Mouse (Mus musculus): ENCODE data around the gene Arhgap33. TPM values are rescaled to one million over a fixed set of nuclear protein-coding genes. Genes with fewer than 3 reads are reported as not detected.

The Arhgap33 gene
- polyA plus RNA-seq, 2 experiments = 1.3 to 7.1 TPM

GRCm38 (mm10) chr7:30558656-30559442 lies 24.0 kb upstream of the Arhgap33 start:
- peak overlapping the region; percentile 78 for H3K27ac ChIP-seq
- ATAC-seq (ENCODE audit: insufficient read depth) (peak; percentile 42; the same call in 1 of the 2 replicates), DNase-seq (ENCODE audit: low read depth in 3 of 3, low spot score in 3 of 3) (peak in 2 of 3 experiments; percentile 30 to 58)
- no peak for TF ChIP-seq EP300 (IDR thresholded peaks at IDR 0.05; ENCODE audit: low read depth)
- TF ChIP-seq CTCF (IDR thresholded peaks at IDR 0.05; ENCODE audit: low read depth) = peak; percentile 25; the same call in 1 of the 2 replicates
- peak overlapping the region; percentile 83 to 90 for H3K4me3 ChIP-seq (ENCODE audit: insufficient read depth in 1 of 2, low read depth in 2 of 2, low read length in 2 of 2)
- 8% methylated on average over 12 of the region's 12 CpGs for WGBS (ENCODE audit: insufficient replicate concordance)
- H3K9me3 ChIP-seq (ENCODE audit: control insufficient read depth, low read length) = no peaks in the 10 kb centered on the region
- H3K36me3 ChIP-seq (replicated peaks; ENCODE audit: control insufficient read depth, insufficient read depth, low read depth) = peaks cover 19% of the 10 kb centered on the region
- peaks cover 12 to 15% of the 10 kb centered on the region in 2 experiments for H3K4me1 ChIP-seq (replicated peaks; ENCODE audit: control insufficient read depth in 2 of 2, insufficient read depth in 2 of 2, low read length in 1 of 2)
- no peaks in the 10 kb centered on the region for H3K27me3 ChIP-seq (ENCODE audit: control insufficient read depth, insufficient read depth, low read length)
- H3K4me2 ChIP-seq (ENCODE audit: low read depth) = peak overlapping the region; percentile 92
- H3K9ac ChIP-seq (replicated peaks) = peak overlapping the region; percentile 77

DNA sequence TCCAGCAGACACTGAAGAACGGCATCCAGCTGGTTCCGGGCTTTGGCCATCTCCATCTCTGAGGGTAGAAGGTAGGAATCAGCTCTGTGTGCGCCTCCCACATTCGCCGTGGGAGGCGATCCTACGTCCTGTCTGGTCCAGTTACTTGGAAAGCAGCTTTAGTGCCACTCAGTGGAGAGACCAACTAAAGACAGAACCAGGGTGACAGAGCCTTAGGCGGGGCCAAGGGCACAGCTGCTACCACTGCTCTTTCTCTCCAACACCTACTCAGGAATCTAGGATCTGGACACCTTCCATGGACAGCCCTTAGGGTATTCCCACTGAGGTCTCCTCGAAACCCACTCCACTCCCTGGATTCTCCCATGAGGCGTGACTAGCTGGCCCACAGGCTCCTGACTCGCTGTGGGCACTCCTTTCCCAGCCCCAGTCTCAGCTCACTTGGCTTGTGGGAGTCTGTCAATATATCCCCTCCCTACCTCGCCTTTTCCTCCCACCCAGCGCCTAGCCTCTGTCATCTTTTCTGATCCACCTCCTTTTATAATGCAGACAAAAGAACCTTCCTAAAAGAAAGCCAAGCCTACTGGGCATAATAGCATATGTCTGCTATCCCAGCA lies 23.1 kb upstream of the Arhgap33 start:
- TF ChIP-seq CTCF (IDR thresholded peaks at IDR 0.05; ENCODE audit: low read depth) = no peak
- TF ChIP-seq EP300 (IDR thresholded peaks at IDR 0.05; ENCODE audit: low read depth) = no peak
- DNase-seq (ENCODE audit: low read depth in 3 of 3, low spot score in 3 of 3) (no peak), ATAC-seq (ENCODE audit: insufficient read depth) (no peak)
- Histone ChIP-seq H3K36me3 (replicated peaks; ENCODE audit: control insufficient read depth, insufficient read depth, low read depth) (peaks cover 19% of the 10 kb centered on the region), H3K27ac (peak overlapping the region; percentile 78; the same call in 1 of the 2 replicates), H3K27me3 (ENCODE audit: control insufficient read depth, insufficient read depth, low read length) (no peaks in the 10 kb centered on the region), H3K9me3 (ENCODE audit: control insufficient read depth, low read length) (no peaks in the 10 kb centered on the region), H3K4me2 (ENCODE audit: low read depth) (peak overlapping the region; percentile 92), H3K9ac (replicated peaks) (peak overlapping the region; percentile 77), H3K4me3 (ENCODE audit: insufficient read depth in 1 of 2, low read depth in 2 of 2, low read length in 2 of 2) (peak overlapping the region; percentile 83 to 90; a peak in 3 of 4 replicates), H3K4me1 (replicated peaks; ENCODE audit: control insufficient read depth in 2 of 2, insufficient read depth in 2 of 2, low read length in 1 of 2) (peaks cover 16 to 17% of the 10 kb centered on the region in 2 experiments)
- WGBS (ENCODE audit: insufficient replicate concordance) = 83% methylated on average over 13 of the region's 13 CpGs

GRCm38 (mm10) chr7:30556894-30557536 lies 22.2 kb upstream of the Arhgap33 start:
- TF ChIP-seq CTCF (IDR thresholded peaks at IDR 0.05; ENCODE audit: low read depth) = peak; percentile 59
- no peak for TF ChIP-seq EP300 (IDR thresholded peaks at IDR 0.05; ENCODE audit: low read depth)
- WGBS (ENCODE audit: insufficient replicate concordance) = 85% methylated on average over 18 of the region's 18 CpGs
- H3K36me3 ChIP-seq (replicated peaks; ENCODE audit: control insufficient read depth, insufficient read depth, low read depth) = peaks cover 19% of the 10 kb centered on the region
- no peak overlapping the region for H3K4me3 ChIP-seq (ENCODE audit: insufficient read depth in 1 of 2, low read depth in 2 of 2, low read length in 2 of 2)
- H3K9ac ChIP-seq (replicated peaks) = no peak overlapping the region
- no peak overlapping the region for H3K4me2 ChIP-seq (ENCODE audit: low read depth)
- DNase-seq (ENCODE audit: low read depth in 3 of 3, low spot score in 3 of 3) (no peak), ATAC-seq (ENCODE audit: insufficient read depth) (no peak)
- peaks cover 15 to 17% of the 10 kb centered on the region in 2 experiments for H3K4me1 ChIP-seq (replicated peaks; ENCODE audit: control insufficient read depth in 2 of 2, insufficient read depth in 2 of 2, low read length in 1 of 2)
- H3K9me3 ChIP-seq (ENCODE audit: control insufficient read depth, low read length) = no peaks in the 10 kb centered on the region
- H3K27ac ChIP-seq = no peak overlapping the region
- H3K27me3 ChIP-seq (ENCODE audit: control insufficient read depth, insufficient read depth, low read length) = no peaks in the 10 kb centered on the region

- ATAC-seq (ENCODE audit: insufficient read depth) (no peak), DNase-seq (ENCODE audit: low read depth in 3 of 3, low spot score in 3 of 3) (no peak)
- no peaks in the 10 kb centered on the region for H3K9me3 ChIP-seq (ENCODE audit: control insufficient read depth, low read length)
- H3K27me3 ChIP-seq (ENCODE audit: control insufficient read depth, insufficient read depth, low read length) = no peaks in the 10 kb centered on the region
- peak overlapping the region; percentile 99 for H3K4me2 ChIP-seq (ENCODE audit: low read depth)
- peak overlapping the region in 1 of 2 experiments; percentile 83; a peak in 3 of 4 replicates for H3K4me3 ChIP-seq (ENCODE audit: insufficient read depth in 1 of 2, low read depth in 2 of 2, low read length in 2 of 2)
- peak overlapping the region; percentile 96 for H3K9ac ChIP-seq (replicated peaks)
- WGBS (ENCODE audit: insufficient replicate concordance) = 81% methylated on average over 22 of the region's 22 CpGs
- peaks cover 19% of the 10 kb centered on the region for H3K36me3 ChIP-seq (replicated peaks; ENCODE audit: control insufficient read depth, insufficient read depth, low read depth)
- TF ChIP-seq EP300 (IDR thresholded peaks at IDR 0.05; ENCODE audit: low read depth) (no peak), CTCF (IDR thresholded peaks at IDR 0.05; ENCODE audit: low read depth) (no peak)
- peaks cover 14% of the 10 kb centered on the region in 2 experiments for H3K4me1 ChIP-seq (replicated peaks; ENCODE audit: control insufficient read depth in 2 of 2, insufficient read depth in 2 of 2, low read length in 1 of 2)
- no peak overlapping the region for H3K27ac ChIP-seq
Observed at GRCm38 (mm10) chr7:30553810-30554584, 19.1 kb upstream of the Arhgap33 start.

Data from liver, embryonic 14.5 days (tissue).